Mouse (Mus musculus): Measurements from ENCODE around the gene Rep15. TPM values are rescaled to one million over a fixed set of nuclear protein-coding genes. Genes with fewer than 3 reads are reported as not detected.
A peak's percentile ranks its signal among the peaks of the same experiment; 100 is the strongest.

Gene Rep15
- total and polyA plus RNA-seq, 3 experiments, result 0.12 to 0.96 (median 0.86) TPM

- H3K27ac ChIP-seq, result peak overlapping the region; percentile 51
Measured at GRCm38 (mm10) chr6:147011555-147011954, 20.8 kb upstream of the Rep15 start.

GRCm38 (mm10) chr6:147011977-147012376 lies 20.4 kb upstream of the Rep15 start:
- TF ChIP-seq EP300 (IDR thresholded peaks at IDR 0.05; ENCODE audit: insufficient read depth, low read depth, low read length), result no peak
- Histone ChIP-seq H3K9ac (ENCODE audit: low read depth, low read length) (no peak overlapping the region), H3K36me3 (ENCODE audit: control insufficient read depth, insufficient read depth, low read length) (no peaks in the 10 kb centered on the region; the same call in 1 of the 2 replicates), H3K27me3 (ENCODE audit: control insufficient read depth, insufficient read depth, low read length) (no peaks in the 10 kb centered on the region), H3K4me3 (no peak overlapping the region), H3K79me2 (replicated peaks; ENCODE audit: control insufficient read depth, insufficient read depth, low read length) (no peaks in the 10 kb centered on the region), H3K27ac (peak overlapping the region; percentile 51), H3K4me1 (ENCODE audit: control insufficient read depth, insufficient read depth, low read length) (0 out of 2 replicates have a peak, but pooled peaks cover 1% of the 10 kb centered on the region)
- WGBS, result 68% methylated on average over 6 of the region's 6 CpGs
- intact Hi-C loops (cut with DNase I), result loop anchor here (5.0 to 10.0 kb wide), 2 partner anchors 90 to 803 kb away; no protein-coding TSS in a partner anchor
- no peak for DNase-seq

More at GRCm38 (mm10) chr6:147011555-147011954, 20.8 kb upstream of the Rep15 start:
- H3K79me2 ChIP-seq (replicated peaks; ENCODE audit: control insufficient read depth, insufficient read depth, low read length), result no peaks in the 10 kb centered on the region
- H3K9ac ChIP-seq (ENCODE audit: low read depth, low read length), result peak overlapping the region; percentile 4; the same call in 1 of the 2 replicates
- intact Hi-C loops (cut with DNase I), result loop anchor here (5.0 to 10.0 kb wide), 2 partner anchors 91 to 803 kb away; no protein-coding TSS in a partner anchor
- no peak overlapping the region for H3K4me3 ChIP-seq
- WGBS, result 53% methylated on average over 6 of the region's 6 CpGs
- H3K4me1 ChIP-seq (ENCODE audit: control insufficient read depth, insufficient read depth, low read length), result 0 out of 2 replicates have a peak, but pooled peaks cover 1% of the 10 kb centered on the region
- no peak for TF ChIP-seq CTCF (IDR thresholded peaks at IDR 0.05)
- no peak for TF ChIP-seq EP300 (IDR thresholded peaks at IDR 0.05; ENCODE audit: insufficient read depth, low read depth, low read length)
- TF ChIP-seq POLR2A (IDR thresholded peaks at IDR 0.05; ENCODE audit: insufficient read depth, low read depth, low read length), result no peak
- DNase-seq, result no peak
- H3K27me3 ChIP-seq (ENCODE audit: control insufficient read depth, insufficient read depth, low read length), result no peaks in the 10 kb centered on the region
- H3K36me3 ChIP-seq (ENCODE audit: control insufficient read depth, insufficient read depth, low read length), result no peaks in the 10 kb centered on the region; the same call in 1 of the 2 replicates

- Histone ChIP-seq H3K27me3 (ENCODE audit: control insufficient read depth, insufficient read depth, low read length) (no peaks in the 10 kb centered on the region), H3K9ac (ENCODE audit: low read depth, low read length) (no peak overlapping the region), H3K4me3 (no peak overlapping the region), H3K4me1 (ENCODE audit: control insufficient read depth, insufficient read depth, low read length) (0 out of 2 replicates have a peak, but pooled peaks cover 1% of the 10 kb centered on the region), H3K79me2 (replicated peaks; ENCODE audit: control insufficient read depth, insufficient read depth, low read length) (no peaks in the 10 kb centered on the region), H3K27ac (no peak overlapping the region), H3K36me3 (ENCODE audit: control insufficient read depth, insufficient read depth, low read length) (no peaks in the 10 kb centered on the region; the same call in 1 of the 2 replicates)
- DNase-seq, result no peak
- TF ChIP-seq CTCF (IDR thresholded peaks at IDR 0.05) (peak; percentile 52), POLR2A (IDR thresholded peaks at IDR 0.05; ENCODE audit: insufficient read depth, low read depth, low read length) (no peak), EP300 (IDR thresholded peaks at IDR 0.05; ENCODE audit: insufficient read depth, low read depth, low read length) (no peak)
- whole genome bisulfite sequencing, result 81% methylated on average over 1 of the region's 1 CpGs
- intact Hi-C loops (cut with DNase I), result loop anchor here (5.0 to 10.0 kb wide), 2 partner anchors 89 to 801 kb away; no protein-coding TSS in a partner anchor
Measured at GRCm38 (mm10) chr6:147013546-147013945, 18.8 kb upstream of the Rep15 start.

- no peaks in the 10 kb centered on the region for H3K79me2 ChIP-seq (replicated peaks; ENCODE audit: control insufficient read depth, insufficient read depth, low read length)
- no peak overlapping the region for H3K27ac ChIP-seq
- TF ChIP-seq POLR2A (IDR thresholded peaks at IDR 0.05; ENCODE audit: insufficient read depth, low read depth, low read length) (no peak), EP300 (IDR thresholded peaks at IDR 0.05; ENCODE audit: insufficient read depth, low read depth, low read length) (no peak), CTCF (IDR thresholded peaks at IDR 0.05) (no peak)
- H3K36me3 ChIP-seq (ENCODE audit: control insufficient read depth, insufficient read depth, low read length), result no peaks in the 10 kb centered on the region; the same call in 1 of the 2 replicates
- 89% methylated on average over 4 of the region's 4 CpGs for WGBS
- H3K9ac ChIP-seq (ENCODE audit: low read depth, low read length), result no peak overlapping the region
- intact Hi-C loops (cut with DNase I), result loop anchor here (10.0 kb wide), 1 partner anchor 797 kb away; no protein-coding TSS in a partner anchor
- no peak for DNase-seq
- no peak overlapping the region for H3K4me3 ChIP-seq
- no peaks in the 10 kb centered on the region for H3K27me3 ChIP-seq (ENCODE audit: control insufficient read depth, insufficient read depth, low read length)
- H3K4me1 ChIP-seq (ENCODE audit: control insufficient read depth, insufficient read depth, low read length), result no peaks in the 10 kb centered on the region
Measured at GRCm38 (mm10) chr6:147017906-147018305, 14.5 kb upstream of the Rep15 start.

- Histone ChIP-seq H3K27ac (no peak overlapping the region), H3K4me3 (no peak overlapping the region), H3K27me3 (ENCODE audit: control insufficient read depth, insufficient read depth, low read length) (no peaks in the 10 kb centered on the region), H3K4me1 (ENCODE audit: control insufficient read depth, insufficient read depth, low read length) (peaks cover 2% of the 10 kb centered on the region), H3K36me3 (ENCODE audit: control insufficient read depth, insufficient read depth, low read length) (no peaks in the 10 kb centered on the region; the same call in 1 of the 2 replicates), H3K79me2 (replicated peaks; ENCODE audit: control insufficient read depth, insufficient read depth, low read length) (no peaks in the 10 kb centered on the region), H3K9ac (ENCODE audit: low read depth, low read length) (no peak overlapping the region)
- WGBS, result 98% methylated on average over 5 of the region's 5 CpGs
- DNase-seq, result no peak
- intact Hi-C loops (cut with DNase I), result loop anchor here (10.0 kb wide), 1 partner anchor 796 kb away; no protein-coding TSS in a partner anchor
- TF ChIP-seq EP300 (IDR thresholded peaks at IDR 0.05; ENCODE audit: insufficient read depth, low read depth, low read length), result no peak
- no peak for TF ChIP-seq CTCF (IDR thresholded peaks at IDR 0.05)
- TF ChIP-seq POLR2A (IDR thresholded peaks at IDR 0.05; ENCODE audit: insufficient read depth, low read depth, low read length), result no peak
Measured at GRCm38 (mm10) chr6:147018364-147018763, 14.0 kb upstream of the Rep15 start.

- Histone ChIP-seq H3K4me3 (no peak overlapping the region), H3K27me3 (ENCODE audit: control insufficient read depth, insufficient read depth, low read length) (no peaks in the 10 kb centered on the region), H3K27ac (no peak overlapping the region), H3K9ac (ENCODE audit: low read depth, low read length) (no peak overlapping the region), H3K36me3 (ENCODE audit: control insufficient read depth, insufficient read depth, low read length) (no peaks in the 10 kb centered on the region; the same call in none of the 2 replicates), H3K79me2 (replicated peaks; ENCODE audit: control insufficient read depth, insufficient read depth, low read length) (no peaks in the 10 kb centered on the region), H3K4me1 (ENCODE audit: control insufficient read depth, insufficient read depth, low read length) (peaks cover 2% of the 10 kb centered on the region)
- intact Hi-C loops (cut with DNase I), result loop anchor here (5.0 kb wide), 1 partner anchor 36 kb away; no protein-coding TSS in a partner anchor
- DNase-seq, result no peak
- WGBS, result 97% methylated on average over 5 of the region's 5 CpGs
- no peak for TF ChIP-seq EP300 (IDR thresholded peaks at IDR 0.05; ENCODE audit: insufficient read depth, low read depth, low read length)
- no peak for TF ChIP-seq POLR2A (IDR thresholded peaks at IDR 0.05; ENCODE audit: insufficient read depth, low read depth, low read length)
- TF ChIP-seq CTCF (IDR thresholded peaks at IDR 0.05), result no peak
Measured at GRCm38 (mm10) chr6:147021181-147021580, 11.2 kb upstream of the Rep15 start.

Measured in heart, adult 2 months (tissue).